Mouse (Mus musculus): ENCODE data around the gene Atg4a. TPM values are rescaled to one million over a fixed set of nuclear protein-coding genes. Genes with fewer than 3 reads are reported as not detected.

The Atg4a gene
- polyA plus RNA-seq, 2 experiments, result 11.2 to 30.6 TPM

- Histone ChIP-seq H3K4me2 (ENCODE audit: low read depth) (no peak overlapping the region), H3K4me3 (ENCODE audit: insufficient read depth in 1 of 2, low read depth in 2 of 2, low read length in 2 of 2) (no peak overlapping the region), H3K9me3 (ENCODE audit: control insufficient read depth, low read length) (no peaks in the 10 kb centered on the region), H3K9ac (replicated peaks) (no peak overlapping the region), H3K36me3 (replicated peaks; ENCODE audit: control insufficient read depth, insufficient read depth, low read depth) (no peaks in the 10 kb centered on the region), H3K27me3 (ENCODE audit: control insufficient read depth, insufficient read depth, low read length) (no peaks in the 10 kb centered on the region), H3K4me1 (replicated peaks; ENCODE audit: control insufficient read depth in 2 of 2, insufficient read depth in 2 of 2, low read length in 1 of 2) (no peaks in the 10 kb centered on the region), H3K27ac (no peak overlapping the region)
- TF ChIP-seq CTCF (IDR thresholded peaks at IDR 0.05; ENCODE audit: low read depth), result peak; percentile 39; the same call in 1 of the 2 replicates
- no peak for TF ChIP-seq EP300 (IDR thresholded peaks at IDR 0.05; ENCODE audit: low read depth)
- ATAC-seq (ENCODE audit: insufficient read depth), result no peak
- DNase-seq (ENCODE audit: low read depth in 3 of 3, low spot score in 3 of 3), result no peak
- WGBS (ENCODE audit: insufficient replicate concordance), result 10% methylated on average over 2 of the region's 2 CpGs
These were observed 200.0 kb downstream of the Atg4a start for GRCm38 (mm10) chrX:141156696-141157095.

GRCm38 (mm10) chrX:141157626-141158025, 200.9 kb downstream of the Atg4a start:
- ATAC-seq (ENCODE audit: insufficient read depth) (no peak), DNase-seq (ENCODE audit: low read depth in 3 of 3, low spot score in 3 of 3) (no peak)
- no peak overlapping the region for H3K4me3 ChIP-seq (ENCODE audit: insufficient read depth in 1 of 2, low read depth in 2 of 2, low read length in 2 of 2)
- no peak overlapping the region for H3K27ac ChIP-seq
- H3K4me2 ChIP-seq (ENCODE audit: low read depth), result no peak overlapping the region
- H3K36me3 ChIP-seq (replicated peaks; ENCODE audit: control insufficient read depth, insufficient read depth, low read depth), result no peaks in the 10 kb centered on the region
- no peaks in the 10 kb centered on the region for H3K9me3 ChIP-seq (ENCODE audit: control insufficient read depth, low read length)
- H3K27me3 ChIP-seq (ENCODE audit: control insufficient read depth, insufficient read depth, low read length), result no peaks in the 10 kb centered on the region
- 41% methylated on average over 4 of the region's 4 CpGs for WGBS (ENCODE audit: insufficient replicate concordance)
- TF ChIP-seq EP300 (IDR thresholded peaks at IDR 0.05; ENCODE audit: low read depth) (no peak), CTCF (IDR thresholded peaks at IDR 0.05; ENCODE audit: low read depth) (no peak)
- no peaks in the 10 kb centered on the region for H3K4me1 ChIP-seq (replicated peaks; ENCODE audit: control insufficient read depth in 2 of 2, insufficient read depth in 2 of 2, low read length in 1 of 2)
- H3K9ac ChIP-seq (replicated peaks), result no peak overlapping the region

- Histone ChIP-seq H3K4me2 (ENCODE audit: low read depth) (no peak overlapping the region), H3K27me3 (ENCODE audit: control insufficient read depth, insufficient read depth, low read length) (no peaks in the 10 kb centered on the region), H3K9ac (replicated peaks) (no peak overlapping the region), H3K9me3 (ENCODE audit: control insufficient read depth, low read length) (no peaks in the 10 kb centered on the region), H3K27ac (no peak overlapping the region), H3K4me1 (replicated peaks; ENCODE audit: control insufficient read depth in 2 of 2, insufficient read depth in 2 of 2, low read length in 1 of 2) (no peaks in the 10 kb centered on the region), H3K4me3 (ENCODE audit: insufficient read depth in 1 of 2, low read depth in 2 of 2, low read length in 2 of 2) (no peak overlapping the region), H3K36me3 (replicated peaks; ENCODE audit: control insufficient read depth, insufficient read depth, low read depth) (no peaks in the 10 kb centered on the region)
- DNase-seq (ENCODE audit: low read depth in 3 of 3, low spot score in 3 of 3), result no peak
- ATAC-seq (ENCODE audit: insufficient read depth), result no peak
- TF ChIP-seq CTCF (IDR thresholded peaks at IDR 0.05; ENCODE audit: low read depth) (peak; percentile 61), EP300 (IDR thresholded peaks at IDR 0.05; ENCODE audit: low read depth) (no peak)
- 31% methylated on average over 4 of the region's 4 CpGs for WGBS (ENCODE audit: insufficient replicate concordance)
These were observed 201.5 kb downstream of the Atg4a start for GRCm38 (mm10) chrX:141158160-141158559.

GRCm38 (mm10) chrX:141160371-141160770, 203.7 kb downstream of the Atg4a start:
- Histone ChIP-seq H3K27me3 (ENCODE audit: control insufficient read depth, insufficient read depth, low read length) (no peaks in the 10 kb centered on the region), H3K9me3 (ENCODE audit: control insufficient read depth, low read length) (no peaks in the 10 kb centered on the region), H3K4me1 (replicated peaks; ENCODE audit: control insufficient read depth in 2 of 2, insufficient read depth in 2 of 2, low read length in 1 of 2) (no peaks in the 10 kb centered on the region), H3K4me2 (ENCODE audit: low read depth) (no peak overlapping the region), H3K27ac (no peak overlapping the region), H3K36me3 (replicated peaks; ENCODE audit: control insufficient read depth, insufficient read depth, low read depth) (no peaks in the 10 kb centered on the region), H3K4me3 (ENCODE audit: insufficient read depth in 1 of 2, low read depth in 2 of 2, low read length in 2 of 2) (no peak overlapping the region), H3K9ac (replicated peaks) (no peak overlapping the region)
- ATAC-seq (ENCODE audit: insufficient read depth) (no peak), DNase-seq (ENCODE audit: low read depth in 3 of 3, low spot score in 3 of 3) (no peak)
- WGBS (ENCODE audit: insufficient replicate concordance), result 62% methylated on average over 3 of the region's 3 CpGs
- TF ChIP-seq EP300 (IDR thresholded peaks at IDR 0.05; ENCODE audit: low read depth), result no peak
- no peak for TF ChIP-seq CTCF (IDR thresholded peaks at IDR 0.05; ENCODE audit: low read depth)

- 64% methylated on average over 4 of the region's 4 CpGs for WGBS (ENCODE audit: insufficient replicate concordance)
- Histone ChIP-seq H3K9me3 (ENCODE audit: control insufficient read depth, low read length) (no peaks in the 10 kb centered on the region), H3K4me3 (ENCODE audit: insufficient read depth in 1 of 2, low read depth in 2 of 2, low read length in 2 of 2) (no peak overlapping the region), H3K27ac (no peak overlapping the region), H3K4me2 (ENCODE audit: low read depth) (no peak overlapping the region), H3K36me3 (replicated peaks; ENCODE audit: control insufficient read depth, insufficient read depth, low read depth) (no peaks in the 10 kb centered on the region), H3K9ac (replicated peaks) (no peak overlapping the region), H3K4me1 (replicated peaks; ENCODE audit: control insufficient read depth in 2 of 2, insufficient read depth in 2 of 2, low read length in 1 of 2) (no peaks in the 10 kb centered on the region), H3K27me3 (ENCODE audit: control insufficient read depth, insufficient read depth, low read length) (no peaks in the 10 kb centered on the region; the same call in 1 of the 2 replicates)
- DNase-seq (ENCODE audit: low read depth in 3 of 3, low spot score in 3 of 3) (no peak), ATAC-seq (ENCODE audit: insufficient read depth) (no peak)
- TF ChIP-seq CTCF (IDR thresholded peaks at IDR 0.05; ENCODE audit: low read depth), result no peak
- no peak for TF ChIP-seq EP300 (IDR thresholded peaks at IDR 0.05; ENCODE audit: low read depth)
These were observed 208.4 kb downstream of the Atg4a start for GRCm38 (mm10) chrX:141165067-141165466.
